In the genomic region with DNA sequence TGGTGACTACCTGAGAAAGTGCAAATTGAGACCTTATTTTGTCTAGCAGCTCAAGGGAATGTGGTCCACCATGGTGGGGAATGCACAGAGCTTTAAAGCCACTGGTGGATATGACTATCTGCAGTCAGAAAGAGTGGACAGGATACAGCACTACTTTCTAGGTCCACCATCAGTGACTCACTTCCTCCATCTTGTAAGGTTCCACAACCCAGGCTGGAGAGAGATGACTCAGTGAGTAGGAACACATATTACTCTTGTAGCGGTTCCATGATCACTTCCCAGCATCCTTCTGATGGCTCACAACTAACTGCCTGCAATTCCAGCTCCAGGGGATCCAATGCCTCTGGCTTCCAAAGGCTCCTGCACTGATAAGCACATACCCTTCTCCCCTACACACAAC, we compare ENCODE assay signal across 11 mouse cellular contexts.
"Had no signal": no experiment of that assay in that cellular context is flagged by ENCODE, and none has a peak within 500 bp of the region (broad histone marks: within the 10 kb centered on the region; RNA-seq: fewer than 3 reads in every experiment).

No protein-coding gene starts in this region.

- H3K27ac ChIP-seq: kidney, postnatal 0 days; layer of hippocampus, adult 2 months; limb, embryonic 13.5 days; liver, embryonic 14.5 days; midbrain, embryonic 15.5 days; neural tube, embryonic 12.5 days; stomach, postnatal 0 days had no signal

- ATAC-seq: midbrain, embryonic 15.5 days had no signal

- DNase-seq: kidney, postnatal 36 days; left cerebral cortex, postnatal 4 days; lung, adult 18-20 months; thymus, postnatal 4 days had no signal

- H3K9ac ChIP-seq: limb, embryonic 13.5 days; liver, embryonic 14.5 days; midbrain, embryonic 15.5 days; neural tube, embryonic 12.5 days had no signal

- H3K27me3 ChIP-seq: limb, embryonic 13.5 days; midbrain, embryonic 15.5 days; neural tube, embryonic 12.5 days had no signal

- H3K4me3 ChIP-seq: layer of hippocampus, adult 2 months; limb, embryonic 13.5 days; midbrain, embryonic 15.5 days; neural tube, embryonic 12.5 days had no signal

- H3K4me2 ChIP-seq: limb, embryonic 13.5 days; midbrain, embryonic 15.5 days; neural tube, embryonic 12.5 days had no signal

- H3K4me1 ChIP-seq: limb, embryonic 13.5 days; midbrain, embryonic 15.5 days; neural tube, embryonic 12.5 days had no signal
